Mouse (Mus musculus) midbrain, postnatal 0 days (tissue): Measurements from ENCODE around the gene Olfr1413. TPM values are rescaled to one million over a fixed set of nuclear protein-coding genes. Genes with fewer than 3 reads are reported as not detected.
A peak's percentile ranks its signal among the peaks of the same experiment; 100 is the strongest.

Source experiments
- ATAC-seq: fragments of 200-750 bp; cut with Nextera tagmentation; 2 replicates; pipeline ENCODE4 v1.8.0; 2017; ENCODE audit warnings: moderate number of reproducible peaks, mild to moderate bottlenecking, moderate TSS enrichment, moderate library complexity; ENCODE audit not compliant: low FRiP score
- DNase-seq: peaks from one replicate; pipeline ENCODE4 v3.0.0-alpha.2; 2015; ENCODE audit warnings: low spot score
- H3K27ac ChIP-seq: fragments of 300-500 bp; sonication (generic); 2 replicates; pipeline ENCODE4 v1.5.1; 2014; ENCODE audit warnings: low read depth, mild to moderate bottlenecking, low read length, mixed read lengths
- H3K27me3 ChIP-seq: fragments of 300-500 bp; sonication (generic); 2 replicates; pipeline ENCODE4 v1.6.1; 2014; ENCODE audit warnings: low read length, control low read depth, mixed read lengths; ENCODE audit not compliant: insufficient read depth
- H3K36me3 ChIP-seq: fragments of 300-500 bp; sonication (generic); 2 replicates; pipeline ENCODE4 v1.6.1; 2014; ENCODE audit warnings: low read length, control low read depth, mixed read lengths; ENCODE audit not compliant: insufficient read depth
- H3K4me1 ChIP-seq: fragments of 300-500 bp; sonication (generic); 2 replicates; pipeline ENCODE4 v1.6.1; 2014; ENCODE audit warnings: mild to moderate bottlenecking, control low read depth, antibody characterized with exemption, low read length, mixed read lengths; ENCODE audit not compliant: insufficient read depth
- H3K4me2 ChIP-seq: fragments of 300-500 bp; sonication (generic); 2 replicates; pipeline ENCODE4 v1.6.1; 2014; ENCODE audit warnings: low read depth, mild to moderate bottlenecking, low read length, mixed read lengths; ENCODE audit not compliant: poor library complexity, severe bottlenecking
- H3K4me3 ChIP-seq: fragments of 300-500 bp; sonication (generic); 2 replicates; pipeline ENCODE4 v1.5.1; 2014; ENCODE audit warnings: low read depth, mild to moderate bottlenecking, low read length, moderate library complexity
- H3K9ac ChIP-seq: fragments of 300-500 bp; sonication (generic); replicated peaks from 2 replicates; pipeline ENCODE4 v1.6.1; 2014; ENCODE audit warnings: mild to moderate bottlenecking, low read length, moderate library complexity, mixed read lengths; ENCODE audit not compliant: poor library complexity, severe bottlenecking
- H3K9me3 ChIP-seq: fragments of 300-500 bp; sonication (generic); 2 replicates; pipeline ENCODE4 v1.6.1; 2016; ENCODE audit warnings: low read length, control low read depth
- CTCF ChIP-seq: IDR thresholded peaks from 2 replicates; pipeline ENCODE4 v1.5.1; 2016; ENCODE audit warnings: antibody characterized with exemption, mild to moderate bottlenecking
- WGBS: fragments of 180-500 bp; shearing (Covaris S2); extraction: QIAGEN DNeasy Blood & Tissue Kit; methylation state at CpG from one replicate; pipeline ENCODE4 v1.1.7; 2014; 5-methylcytosine and 5-hydroxymethylcytosine counted together
- polyA plus RNA-seq: library from polyadenylated mRNA; unstranded; fragments of >200 nt; fragmentation: Nextera tagmentation; extraction: Ambion mirVana; gene quantifications from 2 replicates; pipeline ENCODE4 v1.2.1, GENCODE M21; 2015
- total RNA-seq: library from RNA; depleted of rRNA; stranded (reverse); fragments of >200 nt; gene quantifications from 2 replicates; pipeline ENCODE4 v1.2.3, GENCODE M21; 2014; rRNA removed

Olfr1413 gene
- total RNA-seq: not detected in 2 replicates
- polyA plus RNA-seq: not detected in 2 replicates

DNA sequence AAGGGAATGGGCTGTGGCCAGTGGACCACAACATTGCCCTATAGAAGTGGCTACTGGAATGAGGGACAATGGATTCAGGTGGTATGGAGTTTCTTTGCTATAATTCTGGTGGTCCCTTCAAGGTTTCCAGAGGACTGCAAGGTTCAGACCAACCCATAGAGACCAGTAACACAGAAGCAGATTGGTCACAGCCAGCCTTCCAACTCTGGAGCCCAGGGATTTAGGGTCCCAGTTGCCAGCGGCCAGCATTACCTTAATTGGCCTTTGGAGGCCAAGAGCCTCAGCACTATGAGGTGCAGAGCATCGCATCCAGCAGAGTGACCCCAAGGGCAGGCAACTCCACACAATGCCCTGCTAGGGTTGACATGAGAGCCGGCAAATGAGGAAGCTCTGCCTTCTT is at the start of gene Olfr1413:
Olfr1413 (plus strand) TSS at position 301 of the 400 bp plus-strand sequence.
- H3K4me2 ChIP-seq: no peak within 1 kb of the TSS
- no peaks in the 10 kb centered on the region for H3K4me1 ChIP-seq
- H3K4me3 ChIP-seq: no peak within 1 kb of the TSS
- no peaks in the 10 kb centered on the region for H3K9me3 ChIP-seq
- no peak for TF ChIP-seq CTCF
- H3K36me3 ChIP-seq: no peaks in the 10 kb centered on the region
- no peak within 1 kb of the TSS for H3K9ac ChIP-seq
- H3K27me3 ChIP-seq: no peaks in the 10 kb centered on the region
- ATAC-seq (no peak), DNase-seq (no peak)
- 92% methylated on average over 3 of the region's 3 CpGs for WGBS
- H3K27ac ChIP-seq: no peak within 1 kb of the TSS

DNA sequence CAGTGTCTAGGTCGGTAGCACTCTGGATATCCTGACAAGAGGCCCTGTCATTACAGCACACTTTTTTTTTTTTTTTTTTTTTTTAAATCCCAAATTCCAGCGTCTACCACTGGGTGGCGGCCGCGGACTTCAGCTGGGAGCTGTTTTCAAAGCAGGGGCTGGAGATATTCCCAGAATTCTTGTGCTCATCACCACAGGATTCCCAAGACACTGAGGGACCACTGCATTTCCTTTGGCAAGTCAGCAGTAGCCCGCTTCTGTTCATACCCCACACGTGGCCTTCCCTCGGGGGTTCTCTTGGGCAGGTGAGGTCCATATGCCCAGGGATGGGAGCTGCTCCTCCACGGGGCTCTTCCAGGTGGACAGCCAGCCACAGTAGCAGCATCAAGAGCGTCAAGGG is 49.7 kb upstream of the Olfr1413 start:
- H3K9me3 ChIP-seq: no peaks in the 10 kb centered on the region
- no peaks in the 10 kb centered on the region for H3K4me1 ChIP-seq
- 0 out of 2 replicates have a peak overlapping the region, but pooled peaks have one; percentile 44 for H3K9ac ChIP-seq
- no peaks in the 10 kb centered on the region for H3K36me3 ChIP-seq
- 17% methylated on average over 10 of the region's 10 CpGs for WGBS
- no peak overlapping the region for H3K4me3 ChIP-seq
- peak; percentile 83 for TF ChIP-seq CTCF
- no peaks in the 10 kb centered on the region for H3K27me3 ChIP-seq
- H3K4me2 ChIP-seq: 0 out of 2 replicates have a peak overlapping the region, but pooled peaks have one; percentile 26
- 0 out of 2 replicates have a peak, but pooled peaks have one; percentile 52 for ATAC-seq
- peak; percentile 82 for DNase-seq
- H3K27ac ChIP-seq: no peak overlapping the region; the same call in 1 of the 2 replicates

DNA sequence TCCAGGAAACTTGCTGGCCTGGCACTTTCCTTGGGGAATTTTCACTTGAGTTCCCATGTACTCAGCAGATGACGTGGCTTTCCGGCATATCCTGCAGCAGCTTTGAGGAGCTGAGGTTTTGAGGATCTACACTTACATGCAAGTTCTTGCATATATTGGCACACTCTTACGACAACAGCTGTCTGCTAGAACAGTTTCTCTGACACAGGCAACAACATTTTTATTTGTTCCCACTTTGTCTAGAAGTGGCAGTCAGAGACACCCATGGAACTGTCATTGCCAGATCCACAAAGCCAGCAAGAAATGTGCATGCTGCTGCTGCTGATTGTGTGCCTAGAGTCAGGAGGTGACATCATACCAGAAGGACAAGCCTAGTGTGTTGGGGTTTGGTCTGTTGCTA is 47.4 kb upstream of the Olfr1413 start:
- no peak for ATAC-seq
- H3K9ac ChIP-seq: no peak overlapping the region
- no peak overlapping the region for H3K4me3 ChIP-seq
- H3K9me3 ChIP-seq: no peaks in the 10 kb centered on the region
- H3K27me3 ChIP-seq: no peaks in the 10 kb centered on the region
- no peaks in the 10 kb centered on the region for H3K36me3 ChIP-seq
- no peak overlapping the region for H3K27ac ChIP-seq
- WGBS: 85% methylated on average over 3 of the region's 3 CpGs
- no peaks in the 10 kb centered on the region for H3K4me1 ChIP-seq
- DNase-seq: no peak
- TF ChIP-seq CTCF: no peak
- H3K4me2 ChIP-seq: no peak overlapping the region

DNA sequence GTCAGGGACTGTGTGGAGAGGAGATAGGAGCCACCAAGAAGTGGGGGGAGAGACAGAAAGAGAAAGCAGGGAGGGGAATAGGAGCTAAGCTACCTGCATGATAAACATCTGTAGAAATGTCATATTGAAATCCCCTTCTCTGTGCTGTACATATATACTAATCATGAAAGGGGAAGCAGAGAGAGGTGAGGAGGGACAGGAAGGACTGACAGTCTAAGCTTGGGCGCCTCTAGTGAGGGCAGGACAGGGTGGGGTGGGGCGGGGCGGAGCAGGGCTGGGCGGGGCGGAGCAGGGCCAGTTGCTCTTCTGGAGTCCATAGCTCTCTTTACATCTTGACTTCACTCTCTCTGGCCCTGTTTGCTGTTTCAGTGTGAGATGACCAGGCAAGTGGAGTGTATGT is 34.1 kb upstream of the Olfr1413 start:
- no peaks in the 10 kb centered on the region for H3K4me1 ChIP-seq
- 47% methylated on average over 5 of the region's 5 CpGs for WGBS
- H3K9me3 ChIP-seq: no peaks in the 10 kb centered on the region
- no peaks in the 10 kb centered on the region for H3K36me3 ChIP-seq
- no peak overlapping the region for H3K9ac ChIP-seq
- no peak overlapping the region for H3K4me3 ChIP-seq
- TF ChIP-seq CTCF: no peak
- no peak overlapping the region for H3K27ac ChIP-seq
- no peak overlapping the region for H3K4me2 ChIP-seq
- no peaks in the 10 kb centered on the region for H3K27me3 ChIP-seq
- no peak for DNase-seq
- ATAC-seq: no peak

DNA sequence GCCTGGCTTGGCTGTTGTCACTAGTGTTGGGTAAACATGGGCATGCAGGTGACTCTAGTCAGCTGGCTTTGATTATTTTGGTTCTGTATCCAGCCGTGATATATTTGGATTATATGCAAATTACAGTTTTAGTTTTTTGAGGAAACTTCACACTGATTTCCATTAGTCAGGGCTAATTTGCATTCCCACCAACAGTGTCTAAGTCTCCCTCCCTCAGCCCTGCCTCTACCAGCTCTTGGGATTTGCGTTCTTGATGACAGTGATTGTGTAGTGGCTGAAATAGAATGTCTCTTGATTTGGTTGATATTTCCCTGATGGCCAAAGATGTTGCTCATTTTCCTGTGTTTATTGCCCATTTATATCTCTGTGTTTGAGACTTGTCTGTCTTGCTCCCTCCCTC is 32.1 kb upstream of the Olfr1413 start:
- WGBS: 36% methylated on average over 2 of the region's 2 CpGs
- Histone ChIP-seq H3K9me3 (no peaks in the 10 kb centered on the region), H3K4me1 (no peaks in the 10 kb centered on the region), H3K27me3 (no peaks in the 10 kb centered on the region), H3K4me3 (no peak overlapping the region), H3K9ac (no peak overlapping the region), H3K4me2 (no peak overlapping the region), H3K27ac (no peak overlapping the region), H3K36me3 (no peaks in the 10 kb centered on the region)
- no peak for ATAC-seq
- TF ChIP-seq CTCF: no peak
- DNase-seq: no peak

DNA sequence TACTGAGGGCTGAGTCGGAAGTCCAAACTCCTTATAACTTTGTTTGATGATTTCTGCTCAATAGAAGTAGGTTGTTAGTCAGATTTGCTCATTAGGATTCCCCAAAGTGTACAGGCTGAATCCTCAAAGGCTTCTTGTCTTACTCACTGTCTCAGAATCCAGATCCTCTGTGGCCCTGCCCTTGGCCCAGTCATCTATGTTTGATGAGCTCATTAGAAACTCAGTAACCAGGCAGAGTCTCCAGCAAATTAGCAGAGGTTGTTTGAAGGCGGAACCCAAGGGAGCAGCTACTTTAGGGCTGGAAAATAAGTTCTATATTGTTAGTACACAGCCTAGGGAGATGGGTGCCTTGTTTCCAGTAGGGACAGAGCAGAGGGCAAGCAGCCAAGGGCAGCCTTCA is 25.2 kb upstream of the Olfr1413 start:
- Histone ChIP-seq H3K4me1 (no peaks in the 10 kb centered on the region), H3K36me3 (no peaks in the 10 kb centered on the region), H3K4me2 (no peak overlapping the region), H3K27me3 (no peaks in the 10 kb centered on the region), H3K27ac (no peak overlapping the region), H3K9me3 (no peaks in the 10 kb centered on the region), H3K9ac (no peak overlapping the region), H3K4me3 (no peak overlapping the region)
- ATAC-seq: no peak
- DNase-seq: no peak
- 76% methylated on average over 2 of the region's 2 CpGs for WGBS
- TF ChIP-seq CTCF: no peak
